Mouse (Mus musculus): ENCODE measurements around the gene Evpl.
"Not testable (repeated sequence)": the region's sequence is repeated elsewhere in the genome, so short reads cannot be mapped to it uniquely, and the experiment has no call there.

Evpl gene

GRCm38 (mm10) chr11:116237742-116238395 lies at the start of gene Evpl:
Evpl (minus strand) TSS chr11:116238077.
- DNase-seq (ENCODE audit: low spot score in 2 of 2), result no peak

GRCm38 (mm10) chr11:116287351-116287750 lies 49.5 kb upstream of the Evpl start:
- DNase-seq (ENCODE audit: low spot score in 2 of 2), result no peak

GRCm38 (mm10) chr11:116285770-116286191 lies 47.9 kb upstream of the Evpl start:
- DNase-seq (ENCODE audit: low spot score in 2 of 2), result no peak

- no peak for DNase-seq (ENCODE audit: low spot score in 2 of 2)
Observed at GRCm38 (mm10) chr11:116283982-116284381, 46.1 kb upstream of the Evpl start.

DNA sequence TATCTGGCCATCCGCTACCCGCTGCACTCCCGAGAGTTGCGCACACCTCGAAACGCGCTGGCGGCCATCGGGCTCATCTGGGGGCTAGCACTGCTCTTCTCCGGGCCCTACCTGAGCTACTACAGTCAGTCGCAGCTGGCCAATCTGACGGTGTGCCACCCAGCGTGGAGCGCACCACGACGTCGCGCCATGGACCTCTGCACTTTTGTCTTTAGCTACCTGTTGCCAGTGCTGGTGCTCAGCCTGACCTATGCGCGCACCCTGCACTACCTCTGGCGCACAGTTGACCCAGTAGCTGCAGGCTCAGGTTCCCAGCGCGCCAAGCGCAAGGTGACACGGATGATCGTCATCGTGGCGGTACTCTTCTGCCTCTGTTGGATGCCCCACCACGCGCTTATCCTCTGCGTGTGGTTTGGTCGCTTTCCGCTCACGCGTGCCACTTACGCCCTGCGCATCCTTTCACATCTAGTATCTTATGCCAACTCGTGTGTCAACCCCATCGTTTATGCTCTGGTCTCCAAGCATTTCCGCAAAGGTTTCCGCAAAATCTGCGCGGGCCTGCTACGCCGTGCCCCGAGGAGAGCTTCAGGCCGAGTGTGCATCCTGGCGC lies 45.1 kb upstream of the Evpl start:
- DNase-seq (ENCODE audit: low spot score in 2 of 2), result no peak

DNA sequence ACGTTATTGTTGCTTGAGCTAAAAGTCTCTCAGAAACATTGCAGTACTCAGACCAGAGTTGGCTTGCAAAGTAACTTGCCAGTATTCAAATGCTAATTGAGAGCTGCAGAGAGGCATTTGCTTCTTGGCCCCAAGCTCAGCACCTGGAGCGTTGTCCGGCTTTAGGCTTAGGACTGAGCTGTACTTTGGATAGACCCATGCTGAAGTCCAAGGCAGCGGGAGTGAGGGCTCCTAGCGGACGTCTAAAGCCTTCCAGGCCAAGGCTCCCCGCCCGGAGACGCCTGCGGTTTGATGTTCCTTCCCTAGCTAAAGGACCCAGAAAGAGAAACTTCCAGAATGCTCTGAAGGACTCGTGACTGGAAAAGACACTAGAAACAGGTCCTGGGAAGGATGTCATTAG lies 44.2 kb upstream of the Evpl start:
- DNase-seq (ENCODE audit: low spot score in 2 of 2), result no peak

GRCm38 (mm10) chr11:116281671-116282070 lies 43.8 kb upstream of the Evpl start:
- DNase-seq (ENCODE audit: low spot score in 2 of 2), result no peak

- no peak for DNase-seq (ENCODE audit: low spot score in 2 of 2)
Observed at GRCm38 (mm10) chr11:116280751-116281663, 43.1 kb upstream of the Evpl start, which contains the start of gene Galr2. Galr2 (plus strand) TSS chr11:116280939.

DNA sequence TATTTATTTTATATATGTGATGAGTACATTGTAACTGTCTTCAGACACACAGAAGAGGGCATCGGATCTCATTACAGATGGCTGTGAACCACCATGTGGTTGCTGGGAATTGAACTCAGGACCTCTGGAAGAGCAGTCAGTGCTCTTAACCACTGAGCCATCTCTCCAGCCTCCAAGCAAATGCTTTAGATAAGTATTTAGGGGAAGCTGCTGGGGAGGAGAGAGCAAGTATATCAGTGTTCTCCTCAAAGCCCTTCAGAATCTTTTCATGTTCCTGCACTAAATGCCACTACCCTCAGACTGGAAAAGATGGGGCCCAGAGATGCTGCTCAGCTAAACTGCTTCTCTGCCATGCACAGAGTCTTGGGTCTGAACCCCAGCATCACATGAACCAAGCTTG lies 39.3 kb upstream of the Evpl start:
- DNase-seq (ENCODE audit: low spot score in 2 of 2), result not testable (repeated sequence)

- DNase-seq (ENCODE audit: low spot score in 2 of 2), result peak; percentile 96 to 97
Observed at GRCm38 (mm10) chr11:116274045-116274666, 36.3 kb upstream of the Evpl start, which contains the start of gene Srp68. Srp68 (minus strand) TSS chr11:116274217.

DNA sequence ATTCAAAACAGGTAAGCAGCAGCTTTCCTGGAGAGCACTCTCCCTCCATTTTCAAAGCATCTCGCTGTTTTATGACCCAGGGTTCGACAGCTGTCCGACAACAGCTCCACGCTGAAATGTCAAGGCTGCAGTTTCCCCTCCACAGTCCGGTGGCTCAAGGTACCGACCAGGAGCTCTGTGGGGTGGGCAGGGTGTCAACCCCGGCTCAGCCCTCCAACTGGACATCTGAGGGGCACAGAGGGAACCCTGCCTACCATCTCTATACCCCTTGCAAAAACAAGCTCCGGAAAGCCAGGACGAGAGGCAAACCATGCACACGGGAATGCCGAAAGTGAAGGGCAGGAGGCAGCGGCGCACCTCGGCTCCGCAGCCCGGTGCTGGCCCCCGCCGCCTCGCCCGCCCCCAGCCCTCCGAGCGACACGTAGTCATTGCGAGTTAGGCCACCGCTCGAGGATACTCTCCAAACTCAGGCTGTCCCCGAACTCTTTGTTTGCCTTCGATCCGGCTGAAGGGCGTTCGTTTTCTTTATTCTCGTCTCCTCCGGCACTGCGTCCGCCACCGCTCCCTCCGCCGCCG lies 35.7 kb upstream of the Evpl start:
- no peak for DNase-seq (ENCODE audit: low spot score in 2 of 2)

DNA sequence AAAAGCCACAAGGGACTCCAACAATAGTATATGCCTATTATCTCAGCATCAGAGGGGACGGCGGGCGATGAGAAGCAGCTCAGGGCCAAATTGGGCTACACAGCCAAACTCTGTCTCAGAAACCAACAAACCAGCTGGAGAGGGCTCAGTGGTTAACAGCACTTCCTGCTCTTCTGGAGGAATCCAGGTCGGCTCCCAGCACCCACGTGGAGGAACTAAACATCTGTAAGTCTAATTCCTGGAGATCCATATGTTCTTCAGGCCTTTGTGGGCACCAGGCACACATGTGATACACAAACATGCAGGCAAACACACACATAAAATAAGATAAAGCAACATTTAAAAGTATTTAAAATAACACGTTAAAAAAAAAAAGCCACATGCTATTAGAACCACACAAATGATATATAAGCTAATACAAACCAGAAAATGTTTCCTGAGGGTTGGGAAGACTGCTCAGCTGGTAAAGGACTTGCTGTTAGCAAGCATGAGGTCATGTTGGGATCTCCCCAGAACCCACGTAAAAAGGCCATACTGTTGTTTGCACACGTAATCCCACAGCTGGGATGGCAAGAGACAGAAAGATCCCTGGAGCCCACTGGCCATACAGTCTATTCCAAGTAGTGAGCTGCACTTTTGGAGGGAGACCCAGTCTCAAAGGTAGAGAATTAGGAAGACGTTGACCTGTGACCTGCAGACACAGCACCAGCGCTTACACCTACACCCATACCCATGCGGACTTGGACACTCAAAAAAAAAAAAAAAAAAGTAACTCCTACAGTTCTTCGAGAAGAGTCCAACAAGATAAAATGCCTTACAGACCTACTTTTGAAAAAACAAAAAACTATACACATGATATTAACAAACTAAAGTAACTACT lies 35.0 kb upstream of the Evpl start:
- DNase-seq (ENCODE audit: low spot score in 2 of 2), result no peak

- DNase-seq (ENCODE audit: low spot score in 2 of 2), result no peak
Observed at GRCm38 (mm10) chr11:116269560-116269959, 31.7 kb upstream of the Evpl start.

- DNase-seq (ENCODE audit: low spot score in 2 of 2), result no peak
Observed at GRCm38 (mm10) chr11:116268313-116268712, 30.4 kb upstream of the Evpl start.

- no peak for DNase-seq (ENCODE audit: low spot score in 2 of 2)
Observed at GRCm38 (mm10) chr11:116267637-116268036, 29.8 kb upstream of the Evpl start.

DNA sequence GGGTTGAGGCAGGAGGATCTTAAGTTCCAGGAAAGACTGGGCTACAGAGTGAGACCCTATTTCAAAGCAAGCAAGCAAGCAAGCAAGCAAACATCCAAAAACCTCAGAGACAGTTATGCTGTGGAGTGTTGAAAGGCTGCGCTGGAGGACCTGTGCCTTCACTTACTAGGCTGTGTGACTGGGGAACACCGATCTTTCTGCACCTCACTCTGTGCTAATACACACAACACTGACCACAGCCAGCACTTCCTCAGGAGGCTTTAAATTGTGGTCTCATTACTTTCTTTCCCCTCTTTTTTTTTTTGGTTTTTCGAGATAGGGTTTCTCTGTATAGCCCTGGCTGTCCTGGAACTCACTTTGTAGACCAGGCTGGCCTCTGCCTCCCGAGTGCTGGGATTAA lies 28.0 kb upstream of the Evpl start:
- no peak for DNase-seq (ENCODE audit: low spot score in 2 of 2)

- peak in 1 of 2 experiments; percentile 40 for DNase-seq (ENCODE audit: low spot score in 2 of 2)
Observed at GRCm38 (mm10) chr11:116265352-116265751, 27.5 kb upstream of the Evpl start.

DNA sequence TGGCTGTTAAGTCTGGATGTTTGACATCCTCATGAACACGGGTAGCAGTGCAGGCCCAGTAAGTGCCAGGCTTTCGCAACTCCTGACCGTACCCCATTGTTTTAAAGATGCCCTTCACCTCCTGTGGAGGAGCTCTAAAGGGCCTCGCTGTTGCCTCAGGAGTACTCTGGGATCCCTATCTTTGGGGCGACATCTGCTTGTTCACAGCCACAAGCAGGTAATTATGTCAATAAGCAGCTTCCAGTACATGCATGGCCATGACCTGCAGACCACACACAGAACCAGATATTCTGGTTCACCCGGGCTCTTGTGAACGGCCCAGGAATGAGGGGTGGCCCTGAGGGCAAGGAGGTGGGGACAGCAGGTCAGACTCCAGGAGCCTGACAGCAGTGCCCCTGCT lies 22.4 kb upstream of the Evpl start:
- DNase-seq (ENCODE audit: low spot score in 2 of 2), result no peak

DNA sequence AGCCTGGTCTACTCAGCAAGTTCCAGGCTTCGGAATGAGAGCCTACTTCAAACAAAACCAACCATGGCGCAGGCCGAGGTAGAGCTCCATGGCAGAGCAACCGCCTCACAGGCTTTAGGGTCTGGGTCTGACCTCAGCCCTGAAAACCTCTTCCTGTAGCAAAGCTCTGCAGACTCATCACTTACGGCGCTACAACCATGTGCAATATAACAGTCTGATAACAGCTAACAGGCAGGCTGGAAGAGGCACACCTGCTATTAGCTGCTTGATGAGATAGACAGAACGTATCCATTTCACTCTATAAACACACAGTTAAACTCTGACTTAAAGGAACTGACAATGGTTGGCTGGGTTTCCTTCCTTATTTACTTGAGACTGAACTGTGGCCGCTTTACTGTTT lies 21.6 kb upstream of the Evpl start:
- no peak for DNase-seq (ENCODE audit: low spot score in 2 of 2)

DNA sequence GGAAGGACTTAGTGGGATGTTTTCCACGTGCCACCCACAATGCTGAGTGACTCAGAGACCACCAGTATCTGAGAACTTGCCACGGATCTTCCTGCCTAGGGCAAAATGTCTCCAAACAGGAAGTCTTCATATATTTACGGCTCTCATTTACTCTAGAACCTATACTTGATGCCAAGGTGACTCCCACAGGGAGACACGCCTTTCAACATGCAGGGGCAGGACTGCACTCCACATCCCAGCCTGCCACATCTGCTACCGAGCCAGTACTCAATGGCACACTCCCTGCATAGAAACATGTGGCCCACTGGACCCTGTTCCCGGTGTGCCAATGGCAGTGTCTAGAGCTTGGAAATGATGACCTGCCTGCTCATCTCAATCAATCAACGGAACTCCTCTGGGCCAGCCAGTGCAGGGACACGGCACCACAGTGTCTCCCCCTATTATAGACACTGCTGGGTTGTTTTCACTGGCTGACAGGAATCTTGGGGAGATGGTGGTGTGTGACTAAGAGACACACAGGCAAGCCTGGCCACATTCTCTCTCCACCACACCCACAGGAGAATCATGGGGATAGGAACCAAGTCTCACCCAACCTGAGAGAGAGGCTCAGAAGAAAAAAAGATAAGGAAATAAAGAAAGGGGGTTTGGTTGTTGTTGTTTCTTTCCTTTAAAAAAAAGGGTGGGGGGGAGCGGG lies 18.3 kb upstream of the Evpl start:
- peak; percentile 7 to 10 for DNase-seq (ENCODE audit: low spot score in 2 of 2)

All from frontal cortex, postnatal 36 days (tissue).